Mouse (Mus musculus): ENCODE measurements around the gene Spock1.

- TF ChIP-seq POLR2A (IDR thresholded peaks at IDR 0.05; ENCODE audit: low read depth, low read length) (no peak), CTCF (IDR thresholded peaks at IDR 0.05; ENCODE audit: borderline replicate concordance, insufficient read depth, low read length) (no peak)
These were observed 383.6 kb downstream of the Spock1 start for GRCm38 (mm10) chr13:57524546-57524945.
